Mouse (Mus musculus): ENCODE data around the gene Xylt1. TPM values are rescaled to one million over a fixed set of nuclear protein-coding genes. Genes with fewer than 3 reads are reported as not detected.
A peak's percentile ranks its signal among the peaks of the same experiment; 100 is the strongest.

Xylt1 gene
- polyA plus RNA-seq, 1 experiment from 2014 or later: 2.8 TPM

DNA sequence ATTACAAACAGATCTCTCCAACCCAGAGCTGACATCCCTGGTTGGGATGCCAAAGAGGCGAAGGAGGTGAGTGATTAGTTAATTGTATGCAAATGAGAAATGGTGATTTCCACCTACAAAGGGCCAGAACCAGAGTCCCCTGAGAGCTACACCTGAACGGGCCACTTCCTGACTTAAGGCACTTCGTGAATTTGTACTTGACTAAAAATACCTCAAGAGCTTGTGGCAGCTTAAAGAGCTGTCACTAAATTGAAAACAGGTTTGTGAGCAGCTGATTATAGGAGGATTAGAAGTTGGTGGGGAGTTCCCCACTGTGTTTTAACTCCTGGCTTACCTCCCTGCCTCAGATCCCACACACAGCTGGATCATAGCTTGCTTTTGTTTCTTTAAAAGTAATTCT, 64.7 kb downstream of the Xylt1 start:
- H3K27me3 ChIP-seq (replicated peaks): no peaks in the 10 kb centered on the region
- no peak overlapping the region for H3K4me3 ChIP-seq
- no peak overlapping the region for H3K27ac ChIP-seq
- H3K4me1 ChIP-seq: no peaks in the 10 kb centered on the region
- H3K9me3 ChIP-seq: no peaks in the 10 kb centered on the region
- 60% methylated on average over 3 of the region's 3 CpGs for WGBS
- H3K36me3 ChIP-seq: no peaks in the 10 kb centered on the region
- no peak for ATAC-seq (ENCODE audit: low FRiP score, low read depth)
- H3K9ac ChIP-seq: no peak overlapping the region
- no peak overlapping the region for H3K4me2 ChIP-seq (replicated peaks)

DNA sequence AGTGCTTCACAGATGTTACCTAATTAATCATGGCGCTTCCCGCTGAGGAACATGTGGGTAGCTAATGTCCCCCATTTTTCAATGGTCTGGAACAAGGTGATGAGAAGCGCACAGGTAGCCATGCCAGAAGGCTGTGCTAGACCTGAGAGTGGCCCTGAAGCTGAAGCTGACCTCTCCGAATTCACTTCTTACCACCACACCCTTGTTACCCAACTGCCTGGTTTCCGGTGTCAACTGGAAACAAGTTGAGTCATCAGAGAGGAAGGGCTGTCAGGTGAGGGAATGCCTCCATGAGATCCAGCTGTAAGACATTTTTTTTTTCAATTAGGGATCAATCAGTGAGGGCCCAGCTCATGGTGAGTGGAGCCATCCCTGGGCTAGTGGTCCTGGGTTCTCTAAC, 68.8 kb downstream of the Xylt1 start:
- no peak overlapping the region for H3K4me3 ChIP-seq
- H3K4me1 ChIP-seq: no peaks in the 10 kb centered on the region
- H3K4me2 ChIP-seq (replicated peaks): no peak overlapping the region
- H3K27ac ChIP-seq: no peak overlapping the region
- 92% methylated on average over 5 of the region's 5 CpGs for WGBS
- no peaks in the 10 kb centered on the region for H3K9me3 ChIP-seq
- no peak overlapping the region for H3K9ac ChIP-seq
- H3K36me3 ChIP-seq: no peaks in the 10 kb centered on the region
- no peak for ATAC-seq (ENCODE audit: low FRiP score, low read depth)
- no peaks in the 10 kb centered on the region for H3K27me3 ChIP-seq (replicated peaks)

DNA sequence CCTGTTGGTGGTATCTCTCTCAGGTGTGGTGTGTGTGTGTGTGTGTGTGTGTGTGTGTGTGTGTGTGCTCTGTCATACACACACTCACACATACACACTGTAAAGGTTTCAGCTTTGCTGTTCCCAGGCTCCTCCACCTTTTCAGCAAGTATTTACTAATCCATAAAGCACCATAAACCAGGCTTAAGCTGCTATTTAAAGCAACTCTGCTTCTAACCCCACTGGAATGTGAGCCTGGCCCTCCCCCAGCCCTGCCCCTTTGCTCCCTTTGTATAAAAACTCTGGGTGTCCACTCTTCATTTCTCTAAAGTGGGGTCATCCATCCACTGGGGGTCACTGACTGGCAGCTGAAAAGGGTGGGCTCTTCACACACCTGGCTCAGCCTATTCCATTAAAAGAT, 70.4 kb downstream of the Xylt1 start:
- Histone ChIP-seq H3K27ac (no peak overlapping the region), H3K4me3 (no peak overlapping the region), H3K36me3 (no peaks in the 10 kb centered on the region), H3K4me1 (no peaks in the 10 kb centered on the region), H3K4me2 (replicated peaks) (no peak overlapping the region), H3K27me3 (replicated peaks) (no peaks in the 10 kb centered on the region), H3K9ac (no peak overlapping the region), H3K9me3 (no peaks in the 10 kb centered on the region)
- ATAC-seq (ENCODE audit: low FRiP score, low read depth): no peak

DNA sequence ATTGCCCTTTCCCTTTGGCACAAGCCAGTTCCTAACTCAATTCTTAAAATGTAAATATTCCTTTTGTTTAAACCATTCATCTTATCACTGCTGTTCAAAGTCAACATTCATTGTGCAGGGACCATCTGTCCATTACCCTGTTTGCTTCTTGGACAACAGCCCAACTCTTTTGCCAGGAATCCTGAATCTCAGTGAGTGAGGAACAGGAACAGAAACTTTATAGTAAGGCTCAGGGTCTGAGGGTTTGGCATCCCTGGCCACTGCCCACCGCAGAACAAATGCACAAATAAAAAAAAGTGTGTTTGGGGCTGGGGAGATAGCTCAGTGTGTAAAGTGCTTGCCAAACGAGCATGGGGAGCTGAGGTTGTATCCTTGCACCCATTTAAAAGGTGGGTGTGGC, 71.5 kb downstream of the Xylt1 start:
- Histone ChIP-seq H3K9me3 (no peaks in the 10 kb centered on the region), H3K27ac (no peak overlapping the region), H3K4me2 (replicated peaks) (no peak overlapping the region), H3K36me3 (no peaks in the 10 kb centered on the region), H3K4me1 (no peaks in the 10 kb centered on the region), H3K27me3 (replicated peaks) (no peaks in the 10 kb centered on the region), H3K4me3 (no peak overlapping the region), H3K9ac (no peak overlapping the region)
- no peak for ATAC-seq (ENCODE audit: low FRiP score, low read depth)
- 60% methylated on average over 2 of the region's 2 CpGs for WGBS

DNA sequence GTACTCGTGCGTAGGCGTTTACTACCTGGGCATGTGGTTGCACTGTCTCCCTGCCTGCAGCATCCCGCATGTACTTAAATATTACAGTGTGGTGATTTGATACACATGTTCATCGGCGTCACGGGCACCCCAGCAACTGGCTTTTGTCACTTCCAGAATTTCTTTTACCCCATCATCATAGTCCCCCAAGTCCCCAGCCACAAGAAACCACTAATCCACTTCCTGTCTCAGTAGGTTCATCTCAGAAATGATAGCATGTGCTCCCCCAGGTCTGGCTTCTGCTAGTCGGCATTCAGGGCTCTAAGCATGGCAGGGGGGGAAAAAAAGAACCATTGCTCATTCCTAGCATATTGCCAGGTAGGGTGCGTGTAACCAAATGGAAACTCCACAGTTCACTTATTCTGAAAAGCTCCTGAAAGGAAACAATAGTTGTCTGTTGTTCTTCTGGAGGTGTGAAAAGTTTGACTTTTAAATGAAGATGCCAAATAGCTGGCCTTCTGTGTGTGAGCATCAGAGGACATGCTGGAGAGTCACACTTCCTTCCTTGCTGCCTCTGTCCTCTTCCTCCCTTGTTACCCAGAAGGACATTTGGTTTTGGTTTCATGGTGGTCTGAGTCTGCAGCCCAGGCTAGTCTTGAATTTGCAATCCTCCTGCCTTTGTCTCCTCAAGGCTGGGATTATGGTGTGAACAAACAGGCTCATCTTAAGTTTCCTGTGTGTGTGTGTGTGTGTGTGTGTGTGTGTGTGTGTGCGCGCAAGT, 74.2 kb downstream of the Xylt1 start:
- 93% methylated on average over 11 of the region's 11 CpGs for WGBS
- no peaks in the 10 kb centered on the region for H3K36me3 ChIP-seq
- H3K4me1 ChIP-seq: no peaks in the 10 kb centered on the region
- no peak overlapping the region for H3K4me3 ChIP-seq
- H3K9me3 ChIP-seq: no peaks in the 10 kb centered on the region
- no peak overlapping the region for H3K27ac ChIP-seq
- ATAC-seq (ENCODE audit: low FRiP score, low read depth): no peak
- H3K9ac ChIP-seq: no peak overlapping the region
- H3K4me2 ChIP-seq (replicated peaks): no peak overlapping the region
- H3K27me3 ChIP-seq (replicated peaks): no peaks in the 10 kb centered on the region

DNA sequence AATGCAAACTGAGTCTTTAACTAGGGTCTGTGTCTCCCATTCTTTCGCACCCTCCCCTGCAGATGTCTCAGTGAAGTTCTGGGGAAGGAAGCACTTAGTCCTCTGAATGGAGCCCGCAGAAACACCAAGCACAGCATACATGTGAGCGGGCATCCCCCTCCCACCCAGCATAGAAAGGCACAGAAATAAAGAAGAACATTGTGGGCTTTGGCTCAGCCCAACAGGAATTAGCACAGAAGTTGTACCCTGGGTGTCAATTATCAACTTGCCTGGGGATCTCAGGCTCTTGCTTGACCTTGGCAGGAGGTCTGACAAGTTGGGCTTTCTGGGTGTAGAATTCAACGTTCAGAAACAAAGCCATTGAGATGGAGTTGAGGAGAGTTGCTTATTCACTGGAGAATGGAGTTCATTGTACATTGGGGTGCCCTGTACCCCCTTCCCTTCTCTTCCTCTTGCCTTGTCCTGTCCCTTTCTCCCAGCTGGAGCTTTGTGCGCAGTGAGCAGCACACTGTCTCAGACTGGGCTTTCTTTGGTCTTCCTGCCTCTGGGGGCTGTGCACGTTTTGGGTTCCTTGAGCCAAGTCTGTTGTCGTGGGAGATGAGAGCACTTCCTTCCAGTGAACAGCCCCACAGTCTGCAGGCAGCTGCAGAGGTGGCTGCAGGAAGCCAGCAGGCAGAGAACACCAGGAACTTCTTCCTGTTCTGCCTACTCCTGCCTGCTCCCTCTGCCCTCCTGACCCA, 81.6 kb downstream of the Xylt1 start:
- Histone ChIP-seq H3K4me2 (replicated peaks) (no peak overlapping the region), H3K36me3 (no peaks in the 10 kb centered on the region), H3K27me3 (replicated peaks) (no peaks in the 10 kb centered on the region), H3K4me1 (0 out of 2 replicates have a peak, but pooled peaks cover 4% of the 10 kb centered on the region), H3K9me3 (no peaks in the 10 kb centered on the region), H3K4me3 (no peak overlapping the region), H3K27ac (no peak overlapping the region), H3K9ac (no peak overlapping the region)
- ATAC-seq (ENCODE audit: low FRiP score, low read depth): no peak
- 60% methylated on average over 7 of the region's 7 CpGs for WGBS

DNA sequence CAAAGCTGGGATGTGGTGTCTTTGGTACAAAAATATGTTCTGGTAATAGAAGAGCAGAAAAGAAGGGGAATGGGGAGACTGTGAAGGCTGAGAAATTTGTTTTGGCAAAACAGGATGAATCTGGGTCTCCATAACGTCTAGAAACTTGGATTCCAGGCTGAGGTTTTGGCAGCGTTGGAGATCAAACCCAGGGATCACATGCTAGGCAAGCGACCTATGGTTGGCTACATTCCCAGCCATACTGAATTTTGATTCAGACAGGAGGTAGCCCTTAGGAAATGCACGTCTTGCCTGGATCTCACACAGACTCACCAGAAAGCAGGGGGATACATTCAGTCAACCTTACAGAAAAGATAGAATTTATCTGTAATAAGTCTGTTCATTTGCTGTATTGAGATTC, 84.2 kb downstream of the Xylt1 start:
- H3K4me3 ChIP-seq: no peak overlapping the region
- H3K4me1 ChIP-seq: 0 out of 2 replicates have a peak, but pooled peaks cover 4% of the 10 kb centered on the region
- H3K4me2 ChIP-seq (replicated peaks): no peak overlapping the region
- no peaks in the 10 kb centered on the region for H3K27me3 ChIP-seq (replicated peaks)
- no peak overlapping the region for H3K27ac ChIP-seq
- no peaks in the 10 kb centered on the region for H3K9me3 ChIP-seq
- ATAC-seq (ENCODE audit: low FRiP score, low read depth): no peak
- WGBS: 85% methylated on average over 4 of the region's 4 CpGs
- no peak overlapping the region for H3K9ac ChIP-seq
- no peaks in the 10 kb centered on the region for H3K36me3 ChIP-seq

DNA sequence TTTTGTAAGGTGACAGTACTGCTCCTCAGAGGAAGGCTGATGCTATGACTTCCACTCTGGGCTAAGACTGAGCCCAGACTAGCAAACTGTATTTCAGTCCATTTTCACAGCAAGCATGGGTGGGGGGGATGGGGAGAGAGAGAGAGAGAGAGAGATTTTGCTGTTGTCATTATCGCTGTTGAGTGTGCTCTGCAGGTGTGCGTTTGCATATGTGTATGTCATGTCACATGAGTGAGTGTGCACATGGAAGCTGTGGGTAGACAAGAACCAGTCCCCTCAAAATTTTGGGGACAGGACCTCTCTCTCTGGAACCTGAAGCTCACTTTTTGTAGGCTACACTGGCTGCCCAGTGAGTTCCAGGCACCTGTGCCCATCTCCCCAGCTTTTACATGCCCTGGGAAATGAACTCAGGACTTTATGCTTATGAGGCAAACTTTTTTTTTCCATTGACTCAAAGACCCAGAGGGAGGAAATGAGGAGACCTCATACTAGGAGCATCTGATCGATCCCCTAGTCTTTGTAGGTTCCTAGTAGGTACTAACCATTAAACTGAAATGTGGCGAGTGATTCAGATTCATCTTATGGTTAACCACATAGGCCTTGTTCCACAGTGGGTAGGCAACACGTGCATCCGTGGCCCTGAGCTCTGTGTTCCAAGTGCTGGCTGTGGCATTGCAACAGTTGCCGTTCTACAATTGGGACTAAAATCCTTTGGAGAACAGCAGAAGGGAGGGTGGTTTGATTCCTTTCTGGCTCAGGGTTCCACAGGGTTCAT, 85.4 kb downstream of the Xylt1 start:
- no peak overlapping the region for H3K4me3 ChIP-seq
- no peak overlapping the region for H3K9ac ChIP-seq
- no peak overlapping the region for H3K27ac ChIP-seq
- no peaks in the 10 kb centered on the region for H3K36me3 ChIP-seq
- H3K4me1 ChIP-seq: 0 out of 2 replicates have a peak, but pooled peaks cover 4% of the 10 kb centered on the region
- H3K9me3 ChIP-seq: no peaks in the 10 kb centered on the region
- H3K27me3 ChIP-seq (replicated peaks): no peaks in the 10 kb centered on the region
- no peak overlapping the region for H3K4me2 ChIP-seq (replicated peaks)
- WGBS: 96% methylated on average over 7 of the region's 7 CpGs
- ATAC-seq (ENCODE audit: low FRiP score, low read depth): no peak

DNA sequence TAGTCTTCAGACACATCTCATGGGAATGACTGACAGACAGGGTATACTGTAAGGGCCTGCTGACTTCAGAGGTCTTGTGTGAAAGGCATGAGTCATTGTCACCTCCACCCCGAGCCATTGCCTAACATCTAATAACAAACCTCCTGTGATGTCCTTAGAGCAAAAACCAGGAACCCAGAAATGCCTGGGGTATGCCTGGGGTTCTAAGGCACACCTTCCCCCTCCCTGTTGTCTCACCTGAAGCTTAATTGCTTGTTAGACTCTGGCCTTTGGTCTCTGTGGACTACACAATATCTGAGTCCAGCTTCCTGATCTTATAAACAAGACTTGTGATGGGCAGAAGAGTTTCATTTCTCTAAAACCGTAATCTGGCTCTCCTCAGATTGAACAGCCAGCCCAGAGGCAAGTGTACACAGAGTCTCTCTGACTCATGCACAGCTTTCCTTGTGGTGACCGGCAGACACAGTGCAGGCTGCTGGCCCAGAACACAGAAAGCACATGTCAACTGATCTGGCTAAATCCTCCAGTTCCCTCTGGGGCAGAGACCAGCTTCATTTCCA, 89.5 kb downstream of the Xylt1 start:
- H3K4me2 ChIP-seq (replicated peaks): no peak overlapping the region
- WGBS: 82% methylated on average over 3 of the region's 3 CpGs
- no peak overlapping the region for H3K9ac ChIP-seq
- H3K36me3 ChIP-seq: no peaks in the 10 kb centered on the region
- no peak overlapping the region for H3K27ac ChIP-seq
- H3K4me1 ChIP-seq: peaks cover 31% of the 10 kb centered on the region
- H3K27me3 ChIP-seq (replicated peaks): no peaks in the 10 kb centered on the region
- no peak for ATAC-seq (ENCODE audit: low FRiP score, low read depth)
- no peaks in the 10 kb centered on the region for H3K9me3 ChIP-seq
- H3K4me3 ChIP-seq: no peak overlapping the region

DNA sequence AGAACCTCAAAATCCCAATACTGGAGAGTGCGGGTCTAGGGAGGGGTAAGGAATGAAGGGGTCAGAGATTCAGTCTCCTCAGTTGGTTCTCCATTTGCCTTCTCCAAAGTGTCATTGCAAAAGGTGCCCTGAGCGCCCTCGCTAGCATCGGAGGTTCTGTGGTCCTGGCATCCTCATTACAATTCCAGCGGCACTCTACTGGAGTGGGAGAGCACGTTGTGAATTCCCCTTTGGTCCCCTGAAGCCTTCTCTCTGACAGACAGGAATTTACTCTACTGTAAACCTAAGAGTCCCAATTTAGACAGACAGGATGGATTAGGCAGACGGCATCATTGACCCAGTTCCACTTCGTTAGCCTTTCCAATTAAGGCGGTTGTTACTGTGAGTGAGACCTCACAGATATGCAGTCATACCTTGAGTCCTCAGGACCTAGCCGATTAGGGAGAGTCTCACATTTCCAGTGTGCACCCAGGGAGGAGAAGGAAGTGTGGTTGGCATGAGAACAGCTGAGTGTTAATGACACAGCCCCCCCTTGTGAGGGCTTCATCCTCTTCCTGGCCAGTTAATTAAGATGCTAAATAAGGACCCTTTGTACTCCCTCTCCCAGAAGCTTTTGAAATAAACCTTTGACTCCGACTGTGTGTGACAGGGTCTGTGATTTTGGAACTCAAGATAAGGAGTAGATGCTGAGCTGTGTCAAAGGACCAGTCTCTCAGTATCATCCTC, 91.4 kb downstream of the Xylt1 start:
- peaks cover 31% of the 10 kb centered on the region for H3K4me1 ChIP-seq
- H3K4me2 ChIP-seq (replicated peaks): peak overlapping the region; percentile 25; the same call in 1 of the 2 replicates
- WGBS: 42% methylated on average over 11 of the region's 11 CpGs

DNA sequence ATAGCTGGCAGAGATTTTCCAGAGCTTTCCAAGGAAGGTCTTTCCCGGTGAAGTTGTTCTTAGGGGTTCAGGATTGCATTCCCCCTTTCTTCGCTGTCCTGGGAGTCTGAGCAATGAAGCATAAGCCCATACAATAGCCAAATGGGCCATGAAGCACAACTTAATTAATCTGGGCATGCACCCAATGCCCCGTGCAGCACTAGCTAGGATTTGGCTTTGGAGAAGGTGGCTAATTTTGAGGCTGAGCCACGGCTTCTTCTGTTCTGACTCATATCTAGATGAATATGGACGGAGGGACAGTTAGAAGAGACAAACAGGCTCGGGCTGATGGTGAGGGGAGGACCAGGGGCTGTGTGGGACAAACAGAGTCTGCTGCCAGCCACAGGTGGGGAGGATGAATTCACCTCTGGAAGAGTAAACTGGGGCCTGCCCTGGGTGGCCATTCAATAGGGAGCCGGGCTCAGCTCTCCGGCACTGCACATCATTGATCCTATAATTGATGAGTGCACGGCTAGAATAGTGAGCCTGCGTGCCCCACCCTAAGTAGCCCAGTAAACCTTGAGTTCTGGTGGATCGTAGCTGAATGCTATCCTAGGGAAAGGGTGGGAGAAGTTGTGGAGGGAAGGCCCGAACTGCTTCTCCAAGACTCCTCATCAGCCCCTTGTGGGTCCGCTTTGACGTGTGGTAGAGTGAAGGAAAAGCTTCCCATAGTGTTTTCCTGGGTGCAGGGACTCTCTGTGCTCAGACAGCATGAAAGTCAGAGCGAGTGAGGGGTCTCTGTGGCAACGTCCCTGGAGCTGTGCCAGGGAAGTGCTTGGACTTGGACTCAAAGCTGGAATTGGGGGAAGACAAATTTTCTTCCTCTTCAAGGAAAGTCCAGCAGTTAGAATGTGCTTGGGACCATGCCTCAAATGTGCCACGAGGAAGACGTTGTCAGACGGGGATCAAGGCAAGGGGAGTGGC, 92.3 kb downstream of the Xylt1 start:
- Histone ChIP-seq H3K4me1 (peaks cover 31% of the 10 kb centered on the region), H3K9me3 (no peaks in the 10 kb centered on the region), H3K4me2 (replicated peaks) (peak overlapping the region; percentile 25; the same call in 1 of the 2 replicates), H3K27me3 (replicated peaks) (no peaks in the 10 kb centered on the region), H3K4me3 (no peak overlapping the region), H3K36me3 (no peaks in the 10 kb centered on the region), H3K9ac (no peak overlapping the region), H3K27ac (no peak overlapping the region)
- 0 out of 2 replicates have a peak, but pooled peaks have one; percentile 26 for ATAC-seq (ENCODE audit: low FRiP score, low read depth)
- 36% methylated on average over 19 of the region's 19 CpGs for WGBS

More for the DNA sequence above, 91.4 kb downstream of the Xylt1 start:
- Histone ChIP-seq H3K27ac (no peak overlapping the region), H3K36me3 (no peaks in the 10 kb centered on the region), H3K27me3 (replicated peaks) (no peaks in the 10 kb centered on the region), H3K9me3 (no peaks in the 10 kb centered on the region), H3K4me3 (no peak overlapping the region), H3K9ac (no peak overlapping the region)
- peak; percentile 64 for ATAC-seq (ENCODE audit: low FRiP score, low read depth)

Measured in neural tube, embryonic 12.5 days (tissue).